Mouse (Mus musculus): ENCODE measurements around the gene Wasf2.
"Not testable (repeated sequence)": the region's sequence is repeated elsewhere in the genome, so short reads cannot be mapped to it uniquely, and the experiment has no call there.

Wasf2 gene

GRCm38 (mm10) chr4:133129931-133130889, at the start of gene Wasf2:
TSS of gene Wasf2 (plus strand) at chr4:133130505.
- DNase-seq, result peak; percentile 90 to 93

GRCm38 (mm10) chr4:133080862-133081261, 49.4 kb upstream of the Wasf2 start:
- DNase-seq, result peak; percentile 68 to 82

- peak in 1 of 2 experiments; percentile 19 for DNase-seq
Observed at GRCm38 (mm10) chr4:133082216-133082773, 48.0 kb upstream of the Wasf2 start.

- peak; percentile 82 to 89 for DNase-seq
Observed at GRCm38 (mm10) chr4:133083991-133084861, 46.1 kb upstream of the Wasf2 start.

- DNase-seq, result peak; percentile 77 to 85
Observed at GRCm38 (mm10) chr4:133085011-133085782, 45.1 kb upstream of the Wasf2 start.

- peak in 1 of 2 experiments; percentile 22 for DNase-seq
Observed at GRCm38 (mm10) chr4:133085783-133086342, 44.4 kb upstream of the Wasf2 start.

GRCm38 (mm10) chr4:133087177-133087714, 43.1 kb upstream of the Wasf2 start:
- no peak for DNase-seq

GRCm38 (mm10) chr4:133087835-133088234, 42.5 kb upstream of the Wasf2 start:
- peak in 1 of 2 experiments; percentile 50 for DNase-seq

GRCm38 (mm10) chr4:133089319-133089718, 41.0 kb upstream of the Wasf2 start:
- DNase-seq, result no peak

GRCm38 (mm10) chr4:133089802-133090201, 40.5 kb upstream of the Wasf2 start:
- no peak for DNase-seq

GRCm38 (mm10) chr4:133090276-133090719, 40.0 kb upstream of the Wasf2 start:
- DNase-seq, result no peak

- DNase-seq, result peak in 1 of 2 experiments; percentile 53
Observed at GRCm38 (mm10) chr4:133090720-133091458, 39.4 kb upstream of the Wasf2 start.

- DNase-seq, result no peak
Observed at GRCm38 (mm10) chr4:133091459-133091785, 38.9 kb upstream of the Wasf2 start.

- peak; percentile 58 to 68 for DNase-seq
Observed at GRCm38 (mm10) chr4:133092453-133092901, 37.8 kb upstream of the Wasf2 start.

- no peak for DNase-seq
Observed at GRCm38 (mm10) chr4:133093056-133093455, 37.2 kb upstream of the Wasf2 start.

- no peak for DNase-seq
Observed at GRCm38 (mm10) chr4:133093481-133094033, 36.7 kb upstream of the Wasf2 start.

GRCm38 (mm10) chr4:133094255-133094654, 36.0 kb upstream of the Wasf2 start:
- DNase-seq, result no peak

- peak; percentile 83 to 86 for DNase-seq
Observed at GRCm38 (mm10) chr4:133094936-133095733, 35.2 kb upstream of the Wasf2 start.

- DNase-seq, result peak in 1 of 2 experiments; percentile 63
Observed at GRCm38 (mm10) chr4:133095734-133096065, 34.6 kb upstream of the Wasf2 start.

GRCm38 (mm10) chr4:133096671-133097070, 33.6 kb upstream of the Wasf2 start:
- not testable (repeated sequence) for DNase-seq
